Mouse (Mus musculus) intestine, embryonic 16.5 days (tissue): ENCODE measurements around the gene BC048562. TPM values are rescaled to one million over a fixed set of nuclear protein-coding genes. Genes with fewer than 3 reads are reported as not detected.

ENCODE experiments used
- ATAC-seq: fragments of 200-750 bp; cut with Nextera tagmentation; 2 replicates; pipeline ENCODE4 v1.8.0; 2017; ENCODE audit warnings: moderate TSS enrichment, moderate library complexity
- H3K27ac ChIP-seq: fragments of 300-500 bp; sonication (generic); 2 replicates; pipeline ENCODE4 v1.5.1; 2014; ENCODE audit warnings: mild to moderate bottlenecking, low read length
- H3K27me3 ChIP-seq: fragments of 300-500 bp; sonication (generic); replicated peaks from 2 replicates; pipeline ENCODE4 v1.6.1; 2014; ENCODE audit warnings: low read length, control low read depth, mixed read lengths; ENCODE audit not compliant: control insufficient read depth, insufficient read depth
- H3K36me3 ChIP-seq: fragments of 300-500 bp; sonication (generic); 2 replicates; pipeline ENCODE4 v1.6.1; 2014; ENCODE audit warnings: low read length, control low read depth; ENCODE audit not compliant: control insufficient read depth, insufficient read depth
- H3K4me1 ChIP-seq: fragments of 300-500 bp; sonication (generic); 2 replicates; pipeline ENCODE4 v1.6.1; 2014; ENCODE audit warnings: low read length, control low read depth, mixed read lengths; ENCODE audit not compliant: control insufficient read depth, insufficient read depth
- H3K4me2 ChIP-seq: fragments of 300-500 bp; sonication (generic); 2 replicates; pipeline ENCODE4 v1.6.1; 2014; ENCODE audit warnings: low read depth, low read length, control low read depth
- H3K4me3 ChIP-seq: fragments of 300-500 bp; sonication (generic); 2 replicates; pipeline ENCODE4 v1.5.1; 2014; ENCODE audit warnings: mild to moderate bottlenecking, low read length
- H3K9ac ChIP-seq: fragments of 300-500 bp; sonication (generic); 2 replicates; pipeline ENCODE4 v1.6.1; 2014; ENCODE audit warnings: low read depth, low read length
- H3K9me3 ChIP-seq: fragments of 300-500 bp; sonication (generic); 2 replicates; pipeline ENCODE4 v1.6.1; 2016; ENCODE audit warnings: low read length, control low read depth; ENCODE audit not compliant: control insufficient read depth
- WGBS: fragments of 180-500 bp; shearing (Covaris S2); extraction: QIAGEN DNeasy Blood & Tissue Kit; methylation state at CpG from one replicate; pipeline ENCODE4 v1.1.7; 2014; 5-methylcytosine and 5-hydroxymethylcytosine counted together
- polyA plus RNA-seq: library from polyadenylated mRNA; unstranded; fragments of >200 nt; fragmentation: Nextera tagmentation; extraction: Ambion mirVana; gene quantifications from 2 replicates; pipeline ENCODE4 v1.2.1, GENCODE M21; 2015

Gene BC048562
- polyA plus RNA-seq, 1 experiment from 2014 or later, result not detected

- Histone ChIP-seq H3K27ac (peak overlapping the region; percentile 29), H3K9me3 (no peaks in the 10 kb centered on the region), H3K9ac (no peak overlapping the region), H3K36me3 (no peaks in the 10 kb centered on the region), H3K4me2 (no peak overlapping the region), H3K4me1 (no peaks in the 10 kb centered on the region; the same call in 1 of the 2 replicates), H3K4me3 (no peak overlapping the region), H3K27me3 (no peaks in the 10 kb centered on the region)
- no peak for ATAC-seq
- 76% methylated on average over 4 of the region's 4 CpGs for WGBS
Observed at GRCm38 (mm10) chr9:108403081-108403480, 33.2 kb upstream of the BC048562 start.

- WGBS, result 74% methylated on average over 8 of the region's 8 CpGs
- no peak; the same call in 1 of the 2 replicates for ATAC-seq
- no peaks in the 10 kb centered on the region for H3K36me3 ChIP-seq
Observed at GRCm38 (mm10) chr9:108404451-108404850, 31.8 kb upstream of the BC048562 start.

GRCm38 (mm10) chr9:108409535-108409934, 26.7 kb upstream of the BC048562 start:
- H3K9ac ChIP-seq, result no peak overlapping the region
- H3K9me3 ChIP-seq, result no peaks in the 10 kb centered on the region
- H3K4me2 ChIP-seq, result no peak overlapping the region
- 89% methylated on average over 4 of the region's 4 CpGs for WGBS
- H3K27me3 ChIP-seq, result no peaks in the 10 kb centered on the region
- no peak overlapping the region for H3K4me3 ChIP-seq
- no peak overlapping the region for H3K27ac ChIP-seq
- no peaks in the 10 kb centered on the region for H3K4me1 ChIP-seq
- no peak for ATAC-seq
- no peaks in the 10 kb centered on the region for H3K36me3 ChIP-seq

More at GRCm38 (mm10) chr9:108404451-108404850, 31.8 kb upstream of the BC048562 start:
- Histone ChIP-seq H3K27ac (no peak overlapping the region), H3K4me2 (no peak overlapping the region), H3K9ac (no peak overlapping the region), H3K9me3 (no peaks in the 10 kb centered on the region), H3K4me3 (no peak overlapping the region), H3K4me1 (no peaks in the 10 kb centered on the region; the same call in 1 of the 2 replicates), H3K27me3 (no peaks in the 10 kb centered on the region)

GRCm38 (mm10) chr9:108411381-108411942, 24.8 kb upstream of the BC048562 start:
- WGBS, result 83% methylated on average over 9 of the region's 9 CpGs
- H3K4me3 ChIP-seq, result no peak overlapping the region

GRCm38 (mm10) chr9:108412221-108412620, 24.1 kb upstream of the BC048562 start:
- Histone ChIP-seq H3K4me3 (no peak overlapping the region), H3K9ac (no peak overlapping the region), H3K27ac (no peak overlapping the region), H3K4me2 (no peak overlapping the region), H3K9me3 (no peaks in the 10 kb centered on the region), H3K27me3 (no peaks in the 10 kb centered on the region), H3K4me1 (no peaks in the 10 kb centered on the region), H3K36me3 (no peaks in the 10 kb centered on the region)
- ATAC-seq, result no peak
- 79% methylated on average over 1 of the region's 1 CpGs for WGBS

More at GRCm38 (mm10) chr9:108411381-108411942, 24.8 kb upstream of the BC048562 start:
- H3K4me2 ChIP-seq, result no peak overlapping the region
- no peaks in the 10 kb centered on the region for H3K9me3 ChIP-seq
- no peaks in the 10 kb centered on the region for H3K27me3 ChIP-seq
- no peaks in the 10 kb centered on the region for H3K4me1 ChIP-seq
- H3K36me3 ChIP-seq, result no peaks in the 10 kb centered on the region
- H3K27ac ChIP-seq, result no peak overlapping the region
- no peak overlapping the region for H3K9ac ChIP-seq
- ATAC-seq, result no peak

- Histone ChIP-seq H3K4me1 (no peaks in the 10 kb centered on the region), H3K27ac (no peak within 1 kb of the TSS), H3K4me3 (no peak within 1 kb of the TSS), H3K9ac (no peak within 1 kb of the TSS), H3K36me3 (no peaks in the 10 kb centered on the region), H3K4me2 (no peak within 1 kb of the TSS), H3K27me3 (no peaks in the 10 kb centered on the region), H3K9me3 (no peaks in the 10 kb centered on the region)
- no peak for ATAC-seq
Observed at GRCm38 (mm10) chr9:108428384-108428783, 7.9 kb upstream of the BC048562 start, which contains the start of gene Ccdc36. Gene Ccdc36 (minus strand): TSS chr9:108428484.

GRCm38 (mm10) chr9:108431431-108432067, 4.7 kb upstream of the BC048562 start:
- H3K9me3 ChIP-seq, result no peaks in the 10 kb centered on the region
- H3K4me2 ChIP-seq, result peak overlapping the region; percentile 48
- no peaks in the 10 kb centered on the region for H3K36me3 ChIP-seq
- H3K4me3 ChIP-seq, result peak overlapping the region; percentile 38
- H3K27ac ChIP-seq, result no peak overlapping the region
- 0 out of 2 replicates have a peak, but pooled peaks have one; percentile 53 for ATAC-seq
- H3K27me3 ChIP-seq, result no peaks in the 10 kb centered on the region
- 45% methylated on average over 32 of the region's 32 CpGs for WGBS
- H3K9ac ChIP-seq, result peak overlapping the region; percentile 49
- no peaks in the 10 kb centered on the region for H3K4me1 ChIP-seq

- H3K27ac ChIP-seq, result no peak overlapping the region
- WGBS, result 70% methylated on average over 6 of the region's 6 CpGs
- ATAC-seq, result no peak
Observed at GRCm38 (mm10) chr9:108439176-108439575, 2.9 kb downstream of the BC048562 start.

GRCm38 (mm10) chr9:108440485-108440884, 4.2 kb downstream of the BC048562 start:
- Histone ChIP-seq H3K27ac (no peak overlapping the region), H3K36me3 (no peaks in the 10 kb centered on the region), H3K4me1 (peaks cover 4% of the 10 kb centered on the region; the same call in 1 of the 2 replicates), H3K9me3 (no peaks in the 10 kb centered on the region), H3K9ac (no peak overlapping the region; the same call in 1 of the 2 replicates), H3K4me3 (no peak overlapping the region), H3K4me2 (no peak overlapping the region), H3K27me3 (no peaks in the 10 kb centered on the region)
- ATAC-seq, result no peak
- WGBS, result 76% methylated on average over 5 of the region's 5 CpGs

More at GRCm38 (mm10) chr9:108439176-108439575, 2.9 kb downstream of the BC048562 start:
- no peaks in the 10 kb centered on the region for H3K36me3 ChIP-seq
- H3K4me1 ChIP-seq, result peaks cover 4% of the 10 kb centered on the region; the same call in 1 of the 2 replicates
- H3K4me2 ChIP-seq, result no peak overlapping the region
- no peaks in the 10 kb centered on the region for H3K9me3 ChIP-seq
- no peak overlapping the region for H3K9ac ChIP-seq
- no peak overlapping the region for H3K4me3 ChIP-seq
- H3K27me3 ChIP-seq, result no peaks in the 10 kb centered on the region
